Mouse (Mus musculus): ENCODE results near the gene BC049352. TPM values are rescaled to one million over a fixed set of nuclear protein-coding genes. Genes with fewer than 3 reads are reported as not detected.

BC049352 gene
- polyA plus RNA-seq, 1 experiment from 2014 or later: 0.38 TPM

DNA sequence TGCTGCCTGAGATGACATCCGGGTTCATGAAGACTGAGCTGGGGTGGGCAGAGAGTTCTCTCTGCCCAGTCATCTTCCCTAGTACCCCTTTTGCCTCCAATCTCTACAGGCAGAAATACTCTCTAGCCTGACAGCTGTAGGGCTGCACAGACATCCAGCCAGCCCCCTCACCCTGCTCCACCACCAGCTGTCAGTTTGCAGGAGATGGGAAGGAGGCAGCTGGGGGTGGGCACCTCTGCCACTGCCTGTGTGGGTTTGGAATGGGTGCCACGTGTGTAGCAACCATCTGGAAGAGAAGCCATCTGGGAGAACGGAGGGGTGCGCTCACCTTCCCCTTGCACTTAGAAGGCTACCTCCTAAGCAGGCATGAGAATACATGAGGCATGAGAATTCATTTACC lies 3.4 kb downstream of the BC049352 start:
- Histone ChIP-seq H3K4me2 (ENCODE audit: low read length) (no peak overlapping the region), H3K4me3 (replicated peaks; ENCODE audit: low read length) (no peak overlapping the region), H3K36me3 (ENCODE audit: control insufficient read depth, insufficient read depth) (no peaks in the 10 kb centered on the region), H3K27me3 (replicated peaks; ENCODE audit: control insufficient read depth, insufficient read depth, low read length) (no peaks in the 10 kb centered on the region), H3K4me1 (replicated peaks; ENCODE audit: control insufficient read depth, insufficient read depth, low read length) (no peaks in the 10 kb centered on the region), H3K9ac (replicated peaks; ENCODE audit: low read depth, low read length) (no peak overlapping the region), H3K27ac (ENCODE audit: low read length) (no peak overlapping the region), H3K9me3 (ENCODE audit: control insufficient read depth, low read length) (no peaks in the 10 kb centered on the region)
- no peak for ATAC-seq
- 73% methylated on average over 4 of the region's 4 CpGs for WGBS

DNA sequence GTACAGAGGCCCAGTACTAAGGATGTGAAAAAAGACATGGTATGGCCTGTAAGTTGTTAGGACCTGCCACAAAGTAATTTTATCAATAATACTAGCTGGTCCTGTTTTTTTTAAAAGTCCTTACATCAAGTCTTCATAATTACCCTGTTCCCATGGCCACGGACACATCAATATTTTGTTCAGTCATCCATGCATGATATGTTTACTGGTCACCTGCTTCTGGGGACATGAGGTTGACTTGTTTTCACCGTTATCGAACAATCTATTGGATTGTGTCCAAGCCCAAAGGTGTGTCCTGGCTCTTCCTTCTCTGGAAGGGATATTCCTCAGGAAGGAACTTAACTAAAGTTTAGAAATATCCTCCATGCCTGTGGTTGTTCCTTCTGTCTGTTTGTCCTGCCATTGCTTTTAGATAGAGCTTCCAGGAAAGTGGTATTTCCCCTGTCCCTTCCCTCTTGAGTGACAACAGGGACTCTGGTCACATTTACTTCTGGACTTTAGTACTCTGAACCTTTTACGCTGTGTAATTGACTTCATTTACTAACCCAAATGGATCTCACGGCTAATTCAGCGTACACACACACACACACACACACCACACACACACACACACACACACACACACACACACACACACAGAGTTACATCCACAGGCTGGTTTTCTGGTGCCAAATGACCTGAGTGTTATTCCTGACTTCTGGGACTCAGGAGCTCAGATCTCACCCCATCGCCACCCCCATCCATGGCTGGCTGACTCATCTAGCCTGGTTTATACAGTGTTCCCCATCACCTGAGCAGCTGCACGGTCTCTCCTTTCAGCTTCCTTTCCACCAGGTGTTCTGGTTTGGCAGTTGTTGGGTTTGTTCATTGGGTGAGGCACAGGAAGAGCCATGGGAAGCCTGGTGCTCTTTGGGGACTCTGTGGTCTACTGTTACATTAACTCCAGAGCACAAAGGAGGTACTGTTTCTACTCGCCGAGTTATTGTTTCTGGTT lies 7.1 kb downstream of the BC049352 start:
- no peaks in the 10 kb centered on the region for H3K4me1 ChIP-seq (replicated peaks; ENCODE audit: control insufficient read depth, insufficient read depth, low read length)
- ATAC-seq: no peak
- H3K27ac ChIP-seq (ENCODE audit: low read length): no peak overlapping the region
- H3K36me3 ChIP-seq (ENCODE audit: control insufficient read depth, insufficient read depth): no peaks in the 10 kb centered on the region
- no peak overlapping the region for H3K4me3 ChIP-seq (replicated peaks; ENCODE audit: low read length)
- no peak overlapping the region for H3K9ac ChIP-seq (replicated peaks; ENCODE audit: low read depth, low read length)
- no peak overlapping the region for H3K4me2 ChIP-seq (ENCODE audit: low read length)
- WGBS: 93% methylated on average over 10 of the region's 10 CpGs
- no peaks in the 10 kb centered on the region for H3K9me3 ChIP-seq (ENCODE audit: control insufficient read depth, low read length)
- no peaks in the 10 kb centered on the region for H3K27me3 ChIP-seq (replicated peaks; ENCODE audit: control insufficient read depth, insufficient read depth, low read length)

DNA sequence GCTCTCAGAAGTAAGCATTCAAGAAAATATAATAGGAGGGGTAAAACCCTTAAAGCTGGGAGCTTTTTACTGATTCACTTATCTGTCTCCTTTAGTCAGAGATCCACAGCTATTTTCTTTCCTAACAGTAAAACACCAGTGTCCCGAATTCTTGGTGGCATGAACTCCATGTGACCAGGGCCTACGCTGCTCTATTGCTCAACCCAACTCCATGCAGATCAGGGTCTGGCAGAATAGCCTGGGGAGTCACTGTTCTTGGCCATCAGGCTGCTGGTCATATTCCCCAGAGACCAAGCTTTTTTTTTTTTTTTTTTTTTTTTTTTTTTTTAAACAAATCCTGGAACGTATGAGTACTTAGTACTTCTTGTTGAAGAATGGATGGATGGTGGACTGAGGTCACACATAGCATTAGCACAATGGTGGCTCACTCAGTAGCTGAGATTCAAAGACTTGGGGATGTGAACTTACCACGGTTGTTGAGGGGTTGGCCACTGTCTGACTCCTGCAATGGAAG lies 7.9 kb downstream of the BC049352 start:
- no peak overlapping the region for H3K4me2 ChIP-seq (ENCODE audit: low read length)
- no peaks in the 10 kb centered on the region for H3K36me3 ChIP-seq (ENCODE audit: control insufficient read depth, insufficient read depth)
- no peaks in the 10 kb centered on the region for H3K27me3 ChIP-seq (replicated peaks; ENCODE audit: control insufficient read depth, insufficient read depth, low read length)
- no peak overlapping the region for H3K9ac ChIP-seq (replicated peaks; ENCODE audit: low read depth, low read length)
- H3K9me3 ChIP-seq (ENCODE audit: control insufficient read depth, low read length): no peaks in the 10 kb centered on the region
- H3K27ac ChIP-seq (ENCODE audit: low read length): no peak overlapping the region
- ATAC-seq: no peak
- H3K4me1 ChIP-seq (replicated peaks; ENCODE audit: control insufficient read depth, insufficient read depth, low read length): no peaks in the 10 kb centered on the region
- 85% methylated on average over 4 of the region's 4 CpGs for WGBS
- H3K4me3 ChIP-seq (replicated peaks; ENCODE audit: low read length): no peak overlapping the region

DNA sequence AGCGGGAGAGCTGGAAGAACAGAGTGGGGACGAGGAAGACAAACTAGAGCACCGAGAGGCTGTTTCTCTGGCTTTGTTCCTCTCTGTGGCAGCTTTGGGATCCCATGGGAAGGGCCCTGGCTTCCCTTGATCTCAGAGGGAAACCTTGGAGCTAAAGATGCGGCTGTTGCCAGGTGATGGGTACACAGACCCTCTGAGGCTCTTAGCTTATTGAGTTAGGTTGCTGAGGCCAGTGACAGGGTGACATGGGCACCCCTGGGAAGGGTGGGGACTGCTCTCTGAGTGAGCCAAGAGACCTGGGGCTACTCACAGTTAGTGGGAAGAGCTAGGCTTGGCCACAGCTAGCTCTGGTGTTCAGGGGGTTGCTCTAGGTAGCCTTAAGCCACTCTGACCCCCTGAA lies 13.7 kb downstream of the BC049352 start:
- Histone ChIP-seq H3K4me2 (ENCODE audit: low read length) (no peak overlapping the region), H3K36me3 (ENCODE audit: control insufficient read depth, insufficient read depth) (no peaks in the 10 kb centered on the region), H3K27ac (ENCODE audit: low read length) (no peak overlapping the region), H3K9me3 (ENCODE audit: control insufficient read depth, low read length) (no peaks in the 10 kb centered on the region), H3K4me1 (replicated peaks; ENCODE audit: control insufficient read depth, insufficient read depth, low read length) (no peaks in the 10 kb centered on the region), H3K9ac (replicated peaks; ENCODE audit: low read depth, low read length) (no peak overlapping the region), H3K27me3 (replicated peaks; ENCODE audit: control insufficient read depth, insufficient read depth, low read length) (no peaks in the 10 kb centered on the region), H3K4me3 (replicated peaks; ENCODE audit: low read length) (no peak overlapping the region)
- 62% methylated on average over 4 of the region's 4 CpGs for WGBS
- ATAC-seq: no peak

DNA sequence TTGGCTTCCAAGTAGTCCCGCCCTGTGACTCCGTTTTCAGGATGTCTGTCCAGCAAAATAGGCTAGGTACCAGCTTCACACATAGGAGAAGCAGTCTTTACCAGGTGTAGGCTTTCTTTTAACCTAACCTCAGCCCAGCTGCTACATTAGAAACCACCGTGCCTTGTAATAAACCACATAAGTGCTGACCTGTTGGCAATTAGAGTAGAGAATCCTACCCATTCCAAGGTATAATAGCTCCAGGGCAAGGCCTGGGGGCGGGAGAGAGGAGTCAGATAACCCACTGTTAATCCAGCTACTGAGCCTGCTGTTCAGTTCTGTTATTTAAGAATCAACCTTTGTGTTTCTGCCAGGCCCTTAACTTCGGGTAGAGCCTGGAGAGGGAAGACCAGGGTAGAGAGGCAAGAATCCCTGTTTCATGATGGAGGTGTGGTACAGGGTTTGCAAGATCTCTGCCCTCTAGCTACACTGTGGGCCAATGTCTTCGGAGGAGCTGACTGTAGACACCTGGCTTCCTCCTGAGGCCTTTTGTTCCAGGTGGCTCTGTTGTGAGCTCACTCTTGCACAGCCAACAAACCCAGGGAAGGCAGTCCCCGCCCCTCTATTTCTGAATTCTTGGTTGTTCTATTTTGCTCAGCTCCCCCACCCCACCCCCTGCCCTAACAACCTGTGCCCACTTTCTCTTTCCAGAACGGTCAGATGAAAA lies 14.5 kb downstream of the BC049352 start:
- Histone ChIP-seq H3K4me3 (replicated peaks; ENCODE audit: low read length) (no peak overlapping the region), H3K27ac (ENCODE audit: low read length) (no peak overlapping the region), H3K9me3 (ENCODE audit: control insufficient read depth, low read length) (no peaks in the 10 kb centered on the region), H3K36me3 (ENCODE audit: control insufficient read depth, insufficient read depth) (no peaks in the 10 kb centered on the region), H3K4me2 (ENCODE audit: low read length) (no peak overlapping the region), H3K4me1 (replicated peaks; ENCODE audit: control insufficient read depth, insufficient read depth, low read length) (no peaks in the 10 kb centered on the region), H3K27me3 (replicated peaks; ENCODE audit: control insufficient read depth, insufficient read depth, low read length) (no peaks in the 10 kb centered on the region), H3K9ac (replicated peaks; ENCODE audit: low read depth, low read length) (no peak overlapping the region)
- WGBS: 60% methylated on average over 8 of the region's 8 CpGs
- ATAC-seq: no peak

DNA sequence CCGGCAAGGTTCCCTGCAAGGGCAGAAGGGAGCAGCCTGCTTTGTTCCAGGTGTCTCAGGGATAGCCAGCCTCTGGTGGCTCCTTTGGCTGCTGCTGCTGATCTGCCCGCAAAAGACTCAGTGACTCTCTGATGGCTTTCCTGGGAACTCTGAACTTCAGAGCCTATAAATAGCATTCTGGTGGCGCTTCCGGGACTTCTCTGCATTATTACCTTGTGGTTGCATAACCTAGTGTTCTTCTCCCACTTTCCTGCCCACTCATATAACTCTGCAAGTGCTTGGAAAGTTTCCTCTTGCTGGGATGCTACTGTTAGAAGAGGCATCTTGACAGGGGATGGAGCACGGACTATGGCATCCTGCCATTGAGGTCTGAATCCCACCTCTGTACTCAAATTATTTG lies 15.7 kb downstream of the BC049352 start:
- Histone ChIP-seq H3K4me2 (ENCODE audit: low read length) (no peak overlapping the region), H3K9ac (replicated peaks; ENCODE audit: low read depth, low read length) (no peak overlapping the region), H3K36me3 (ENCODE audit: control insufficient read depth, insufficient read depth) (no peaks in the 10 kb centered on the region), H3K4me3 (replicated peaks; ENCODE audit: low read length) (no peak overlapping the region), H3K27ac (ENCODE audit: low read length) (no peak overlapping the region), H3K4me1 (replicated peaks; ENCODE audit: control insufficient read depth, insufficient read depth, low read length) (no peaks in the 10 kb centered on the region), H3K27me3 (replicated peaks; ENCODE audit: control insufficient read depth, insufficient read depth, low read length) (no peaks in the 10 kb centered on the region), H3K9me3 (ENCODE audit: control insufficient read depth, low read length) (no peaks in the 10 kb centered on the region)
- 90% methylated on average over 5 of the region's 5 CpGs for WGBS
- no peak for ATAC-seq

DNA sequence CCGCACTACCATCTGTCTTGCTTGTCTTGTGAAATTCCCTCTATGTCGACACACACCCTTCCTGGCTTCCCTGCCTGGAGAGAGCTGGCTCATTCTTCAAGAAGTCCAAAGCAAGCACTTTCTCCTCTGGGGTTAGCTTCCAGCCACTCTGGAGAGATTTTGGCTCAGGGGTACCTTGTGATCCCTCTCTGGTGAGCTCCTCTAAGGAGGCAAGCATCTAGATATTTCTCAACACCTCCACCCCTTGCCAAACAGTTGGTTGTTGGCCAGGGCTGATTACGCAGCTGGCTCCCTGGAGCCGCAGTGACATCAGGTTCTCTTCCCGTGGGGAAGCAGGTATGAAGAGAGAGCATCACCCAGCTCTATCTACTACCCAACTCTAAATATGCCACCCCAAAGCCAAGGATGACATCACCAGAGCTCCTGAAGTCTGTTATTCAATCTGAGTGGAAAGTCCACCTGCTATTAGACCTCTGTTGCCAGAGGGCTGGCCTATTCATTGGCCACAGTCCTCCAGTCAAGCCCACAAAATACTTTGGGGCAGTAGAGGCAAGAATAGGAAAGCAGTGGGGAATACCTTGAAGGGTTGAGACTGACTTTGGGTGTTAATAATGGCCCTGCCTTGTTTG lies 19.6 kb downstream of the BC049352 start:
- no peak overlapping the region for H3K4me3 ChIP-seq (replicated peaks; ENCODE audit: low read length)
- H3K9me3 ChIP-seq (ENCODE audit: control insufficient read depth, low read length): no peaks in the 10 kb centered on the region
- no peaks in the 10 kb centered on the region for H3K27me3 ChIP-seq (replicated peaks; ENCODE audit: control insufficient read depth, insufficient read depth, low read length)
- no peak for ATAC-seq
- 80% methylated on average over 5 of the region's 5 CpGs for WGBS
- no peaks in the 10 kb centered on the region for H3K4me1 ChIP-seq (replicated peaks; ENCODE audit: control insufficient read depth, insufficient read depth, low read length)
- no peak overlapping the region for H3K4me2 ChIP-seq (ENCODE audit: low read length)
- H3K27ac ChIP-seq (ENCODE audit: low read length): no peak overlapping the region
- no peaks in the 10 kb centered on the region for H3K36me3 ChIP-seq (ENCODE audit: control insufficient read depth, insufficient read depth)
- H3K9ac ChIP-seq (replicated peaks; ENCODE audit: low read depth, low read length): no peak overlapping the region

DNA sequence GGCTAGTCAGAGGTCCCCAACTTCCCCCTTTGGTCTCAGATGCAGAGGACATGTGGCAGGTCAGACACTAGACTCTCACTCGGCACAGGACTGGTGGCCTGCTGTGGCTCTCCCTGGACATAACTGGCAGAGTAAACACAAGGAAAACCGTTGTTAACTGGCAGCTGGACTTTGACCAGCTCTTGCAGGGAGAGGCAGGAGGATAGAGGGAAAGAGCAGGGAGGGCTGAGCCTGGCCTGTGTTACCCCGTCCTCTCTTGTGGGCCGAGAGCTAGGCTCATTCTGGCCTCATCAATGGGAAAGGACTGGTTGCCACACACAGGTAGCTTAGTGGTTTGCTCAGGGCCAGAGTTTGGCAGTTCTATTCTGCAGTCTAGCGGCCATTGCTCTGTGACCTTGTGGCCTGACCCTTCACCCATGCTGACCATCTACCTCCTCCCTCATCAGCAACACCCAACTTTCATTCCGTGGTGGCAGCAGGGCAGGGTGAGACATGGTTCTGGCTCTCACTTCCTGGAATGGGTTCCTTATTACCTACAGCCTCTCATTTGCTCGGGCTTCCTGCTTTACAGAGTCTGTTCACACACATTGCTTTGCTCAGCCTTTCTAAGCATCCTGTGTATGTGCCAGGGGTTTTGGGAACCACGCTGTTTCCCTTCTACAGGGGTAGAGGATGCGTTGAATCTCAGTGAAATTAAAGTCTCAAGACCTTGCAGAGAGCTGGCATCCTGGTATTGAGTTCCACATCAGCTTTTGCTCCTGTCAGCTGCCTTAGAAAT lies 20.4 kb downstream of the BC049352 start:
- no peak for ATAC-seq
- H3K4me3 ChIP-seq (replicated peaks; ENCODE audit: low read length): no peak overlapping the region
- no peaks in the 10 kb centered on the region for H3K4me1 ChIP-seq (replicated peaks; ENCODE audit: control insufficient read depth, insufficient read depth, low read length)
- no peaks in the 10 kb centered on the region for H3K36me3 ChIP-seq (ENCODE audit: control insufficient read depth, insufficient read depth)
- no peaks in the 10 kb centered on the region for H3K9me3 ChIP-seq (ENCODE audit: control insufficient read depth, low read length)
- no peak overlapping the region for H3K9ac ChIP-seq (replicated peaks; ENCODE audit: low read depth, low read length)
- H3K4me2 ChIP-seq (ENCODE audit: low read length): no peak overlapping the region
- no peak overlapping the region for H3K27ac ChIP-seq (ENCODE audit: low read length)
- no peaks in the 10 kb centered on the region for H3K27me3 ChIP-seq (replicated peaks; ENCODE audit: control insufficient read depth, insufficient read depth, low read length)
- 76% methylated on average over 9 of the region's 9 CpGs for WGBS
